Mouse (Mus musculus) kidney, postnatal 25 days (tissue): ENCODE results near the gene Adamtsl5.

Experiments used
- DNase-seq, 2 experiments: peaks; one replicate each; pipeline ENCODE4 v3.0.0; 2021; ENCODE audit warnings: mixed read lengths in 2 of 2

Gene Adamtsl5

DNA sequence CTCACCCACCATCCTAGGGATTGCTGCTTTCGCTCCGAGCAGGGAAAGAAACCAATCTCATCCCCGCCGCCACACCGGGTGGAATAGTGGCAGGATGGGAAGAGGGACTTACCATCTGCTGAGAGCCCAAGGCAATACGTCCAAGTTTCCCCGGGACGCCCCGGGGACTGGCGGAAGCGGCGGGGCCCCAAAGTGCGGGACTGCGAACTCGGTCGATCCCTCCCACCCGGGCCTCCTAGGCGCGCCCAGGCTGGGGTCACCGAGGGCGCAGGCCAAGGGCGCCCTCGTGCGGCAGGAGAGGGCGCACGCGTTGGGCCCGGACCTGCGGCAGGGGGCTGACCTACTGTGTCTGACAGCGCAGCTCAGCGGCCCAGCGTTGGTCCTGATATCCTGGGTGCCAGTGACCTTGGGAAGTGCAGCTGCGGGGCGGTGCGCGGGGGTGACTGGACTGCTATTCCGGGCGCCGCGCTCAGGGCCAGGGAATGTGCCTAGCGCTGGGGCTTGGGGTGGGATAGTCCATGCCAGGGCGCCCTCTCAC lies at the start of gene Adamtsl5:
Gene Adamtsl5 (minus strand): TSS at position 169 of the 538 bp plus-strand sequence.
- DNase-seq = peak; percentile 33 to 70

DNA sequence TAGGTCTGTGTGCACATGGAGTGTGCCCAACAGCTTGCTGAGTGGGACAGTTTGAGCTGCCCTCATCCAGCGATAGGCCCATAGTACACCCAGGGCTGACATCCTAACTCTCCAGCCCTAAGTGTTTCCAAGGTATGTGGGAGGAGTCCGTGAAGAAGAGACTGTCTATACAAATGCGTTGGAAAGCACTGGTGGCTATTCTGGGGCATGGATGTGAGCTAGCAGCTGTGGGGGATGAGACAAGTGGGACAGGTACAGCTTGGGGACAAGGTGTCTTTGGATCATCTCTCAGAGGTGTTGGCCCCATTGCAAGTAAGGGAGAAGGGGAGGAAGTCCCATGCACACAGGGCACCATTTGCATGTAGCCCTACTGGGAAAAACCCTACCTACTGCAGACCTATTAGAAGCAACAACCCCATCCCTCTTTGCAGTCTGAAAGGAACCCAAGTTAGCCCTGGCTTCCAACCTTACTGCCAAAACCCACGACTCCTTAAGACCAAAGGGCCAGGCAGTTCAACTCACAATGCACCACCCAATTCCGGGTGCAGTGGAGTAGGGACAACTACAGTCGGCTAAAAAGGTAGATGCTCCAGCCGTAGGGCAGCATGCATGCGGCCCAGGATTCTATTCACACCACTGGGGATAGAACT lies 49.4 kb upstream of the Adamtsl5 start:
- no peak for DNase-seq

DNA sequence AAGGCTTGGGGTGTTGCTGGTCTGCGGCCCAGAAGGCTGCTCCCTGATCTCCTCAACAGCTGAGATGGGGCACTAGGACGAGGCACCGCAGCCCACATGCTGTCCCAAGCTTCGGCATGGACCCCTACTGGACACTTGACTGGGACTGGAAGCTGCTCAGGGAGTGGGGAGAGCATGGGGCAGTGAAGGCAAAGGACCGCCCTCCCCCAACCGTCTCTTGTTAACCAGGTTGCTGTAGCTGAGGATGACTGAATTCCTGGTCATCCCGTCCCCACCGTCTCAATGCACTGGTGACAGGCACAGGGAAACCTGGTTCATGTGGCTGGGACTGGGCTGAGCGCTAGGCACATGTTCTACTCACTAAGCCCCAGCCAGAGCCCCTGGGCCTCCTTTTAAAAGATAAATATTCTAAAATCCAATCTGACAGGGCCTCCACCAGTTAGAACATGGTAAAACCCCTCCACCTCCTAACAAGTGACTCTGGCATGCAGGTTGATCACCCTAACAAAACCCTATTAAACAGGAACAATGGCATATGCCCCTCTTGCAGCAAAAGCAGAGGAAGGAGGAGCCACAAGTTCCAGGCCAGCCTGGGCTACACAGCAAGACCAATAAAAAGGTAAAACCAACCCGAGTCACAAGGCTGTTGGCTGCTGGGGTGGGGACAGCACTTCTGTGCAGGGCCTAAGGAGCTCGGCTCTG lies 48.8 kb upstream of the Adamtsl5 start:
- DNase-seq = no peak

DNA sequence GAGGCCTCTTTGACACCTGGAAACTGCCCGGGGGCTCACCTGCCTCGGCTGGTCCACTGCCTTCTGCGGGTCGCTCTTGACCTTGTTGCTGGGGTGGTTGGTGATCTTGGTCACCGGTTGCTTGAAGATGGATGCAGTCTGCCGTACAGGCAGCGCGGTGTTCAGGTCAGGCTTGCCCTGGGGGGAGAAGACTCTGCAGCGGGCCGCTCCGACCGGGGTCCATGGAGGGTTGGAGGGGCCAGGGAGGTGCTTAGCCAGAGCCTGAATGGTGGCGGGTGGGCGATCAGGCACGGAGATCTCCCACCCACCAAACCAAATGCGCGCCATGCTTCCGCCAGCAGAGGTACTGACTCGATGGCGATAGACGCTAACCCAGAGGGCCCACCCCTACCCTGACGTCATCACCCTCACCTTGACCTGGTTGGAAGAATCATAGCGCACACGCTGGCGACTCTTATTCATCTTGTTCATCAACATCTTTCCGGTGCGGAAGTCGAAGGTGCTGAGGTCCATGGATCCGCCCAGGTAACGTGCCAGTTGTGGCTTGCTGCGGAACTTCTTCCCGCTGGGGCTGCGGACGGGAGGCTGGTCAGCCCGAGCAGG lies 46.9 kb upstream of the Adamtsl5 start:
- no peak for DNase-seq

DNA sequence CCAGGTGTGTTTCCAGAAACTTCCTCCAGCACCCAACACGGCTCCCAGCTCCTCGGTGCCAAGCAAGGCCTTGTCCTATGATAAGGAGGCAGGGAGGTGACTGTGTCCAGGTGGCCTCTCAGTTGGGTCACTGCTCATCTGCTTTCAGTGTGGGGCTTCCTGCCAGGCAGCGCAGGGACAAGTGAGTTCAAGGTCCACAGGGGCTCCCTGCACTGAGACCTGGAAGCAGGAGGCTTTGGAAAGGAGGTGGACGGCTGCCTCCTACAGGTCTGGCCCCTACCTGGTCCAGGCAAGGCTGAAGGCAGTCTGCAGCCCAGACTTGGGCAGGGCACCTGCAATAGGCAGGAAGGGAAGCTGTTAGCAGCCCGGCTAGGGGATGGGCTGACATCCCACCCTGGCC lies 44.5 kb upstream of the Adamtsl5 start:
- peak; percentile 64 to 88 for DNase-seq

DNA sequence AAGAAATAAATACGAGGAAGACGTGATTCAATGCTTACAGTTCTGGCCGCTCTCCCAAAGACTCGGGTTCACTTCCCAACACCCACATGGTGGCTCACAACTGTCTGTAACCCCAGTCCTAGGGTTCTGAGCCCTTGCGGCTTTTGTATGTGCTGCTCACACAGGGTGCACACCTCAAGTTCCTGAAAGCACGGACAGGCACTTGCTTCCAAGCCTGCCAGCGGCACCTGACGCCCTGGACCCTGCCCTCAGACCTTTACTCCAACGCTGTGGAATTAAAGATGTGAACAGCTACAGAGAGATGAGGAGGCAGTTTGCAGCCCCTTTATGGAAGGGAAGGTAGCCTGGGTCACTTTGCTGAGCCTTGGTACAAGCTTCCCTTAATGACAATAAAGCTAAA lies 42.5 kb upstream of the Adamtsl5 start:
- peak; percentile 50 to 75 for DNase-seq

DNA sequence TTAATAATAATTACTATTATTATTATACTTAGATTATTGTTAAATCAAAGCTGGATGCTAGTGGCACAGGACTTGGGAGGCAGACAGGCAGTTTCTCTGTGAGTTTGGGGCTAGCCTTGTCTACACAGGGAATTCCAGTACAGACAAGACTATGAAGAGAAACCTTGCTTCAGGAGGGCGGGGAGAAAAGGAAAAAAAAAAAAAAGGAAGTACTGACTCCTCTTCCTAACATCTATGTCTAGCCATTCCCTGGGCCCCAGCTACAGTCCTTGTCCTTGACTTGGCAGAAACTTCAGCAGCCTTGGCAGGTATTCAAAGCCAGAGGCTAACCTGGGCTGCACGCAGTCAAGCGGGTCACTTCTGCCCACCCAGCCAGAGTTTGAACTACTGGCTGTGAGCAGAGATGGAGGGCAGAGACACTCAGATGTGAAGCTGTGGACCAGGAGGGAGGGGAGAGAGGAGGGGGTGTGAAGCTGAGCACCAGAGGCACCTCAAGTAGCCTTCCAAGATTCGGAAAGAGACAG lies 41.0 kb upstream of the Adamtsl5 start:
- DNase-seq = peak in 1 of 2 experiments; percentile 33

DNA sequence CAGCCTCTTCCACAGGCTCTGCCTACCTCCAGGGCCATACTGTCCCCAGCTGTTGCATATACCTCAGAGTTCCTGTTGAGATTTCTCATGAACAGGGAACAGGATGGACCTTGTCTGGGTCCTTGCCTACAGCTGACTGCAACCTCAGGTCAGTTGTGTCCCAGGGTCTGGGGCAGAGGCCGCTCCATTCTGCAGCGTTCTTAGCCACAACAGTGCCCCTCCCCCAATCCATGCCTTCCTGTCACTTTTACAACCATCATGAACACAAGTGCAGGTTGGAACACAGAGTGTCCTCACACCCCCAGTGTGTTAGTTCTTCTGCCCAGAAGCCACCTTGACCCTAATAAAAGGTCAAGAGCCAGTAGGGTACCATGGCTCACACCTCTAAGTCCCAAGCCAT lies 40.5 kb upstream of the Adamtsl5 start:
- no peak for DNase-seq

DNA sequence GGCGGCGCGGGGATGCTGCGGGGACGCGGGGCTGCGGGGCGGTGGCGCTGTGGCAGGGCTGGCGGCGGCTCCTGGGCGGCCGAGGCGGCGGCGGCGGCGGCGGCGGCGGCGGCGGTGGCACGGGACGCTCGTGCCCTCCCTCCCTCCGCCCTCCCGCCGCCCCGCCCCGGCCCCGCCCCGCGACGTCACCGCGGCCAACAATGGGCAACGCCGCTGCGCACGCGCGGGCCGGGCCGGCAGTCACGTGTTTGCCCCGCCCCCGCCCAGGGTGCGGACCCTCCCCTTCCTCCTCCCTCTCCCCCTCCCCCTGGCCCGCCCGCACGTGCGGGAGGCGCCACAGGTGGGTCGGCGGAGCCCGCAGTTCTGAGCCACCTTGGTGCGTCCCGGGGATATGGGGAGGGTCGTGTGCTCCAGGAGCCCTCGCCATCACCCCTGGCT lies 39.3 kb upstream of the Adamtsl5 start, which contains the start of gene Mex3d:
Gene Mex3d (minus strand): TSS at position 138 of the 438 bp plus-strand sequence.
- peak; percentile 92 to 94 for DNase-seq

DNA sequence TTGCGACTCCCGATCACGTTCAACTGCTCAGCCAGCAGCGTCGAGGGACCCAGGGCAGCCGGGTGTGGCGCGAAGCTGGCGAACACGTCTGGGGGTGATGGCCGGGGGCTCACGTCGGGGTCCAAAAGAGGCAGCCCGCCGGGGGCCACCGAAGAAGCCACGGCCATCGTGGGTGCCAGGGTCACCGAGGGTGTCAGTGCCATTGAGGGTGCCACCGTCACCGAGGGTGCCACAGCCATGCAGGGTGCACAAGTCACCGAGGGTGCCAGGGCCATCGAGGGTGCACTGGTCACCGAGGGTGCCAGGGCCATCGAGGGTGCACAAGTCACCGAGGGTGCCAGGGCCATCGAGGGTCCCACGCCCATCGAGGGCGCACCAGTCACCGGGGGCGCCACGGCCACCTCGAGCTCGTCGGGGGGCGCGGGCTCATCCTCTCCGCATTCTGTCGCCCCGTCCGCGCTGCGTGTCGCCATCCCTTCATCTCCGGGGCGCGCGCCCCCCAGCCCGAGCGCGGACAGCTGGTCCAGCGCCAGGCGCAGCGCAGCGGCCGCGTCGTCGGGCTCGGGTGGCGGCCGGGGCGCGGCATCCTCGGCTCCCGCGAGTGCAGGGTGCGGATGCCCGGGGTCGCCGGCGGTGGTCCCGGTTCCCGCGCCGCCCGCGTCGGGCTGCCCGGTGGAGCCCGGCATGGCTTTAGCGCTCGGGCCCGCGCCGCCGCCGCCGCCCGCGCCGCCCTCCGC lies 38.7 kb upstream of the Adamtsl5 start:
- no peak for DNase-seq

DNA sequence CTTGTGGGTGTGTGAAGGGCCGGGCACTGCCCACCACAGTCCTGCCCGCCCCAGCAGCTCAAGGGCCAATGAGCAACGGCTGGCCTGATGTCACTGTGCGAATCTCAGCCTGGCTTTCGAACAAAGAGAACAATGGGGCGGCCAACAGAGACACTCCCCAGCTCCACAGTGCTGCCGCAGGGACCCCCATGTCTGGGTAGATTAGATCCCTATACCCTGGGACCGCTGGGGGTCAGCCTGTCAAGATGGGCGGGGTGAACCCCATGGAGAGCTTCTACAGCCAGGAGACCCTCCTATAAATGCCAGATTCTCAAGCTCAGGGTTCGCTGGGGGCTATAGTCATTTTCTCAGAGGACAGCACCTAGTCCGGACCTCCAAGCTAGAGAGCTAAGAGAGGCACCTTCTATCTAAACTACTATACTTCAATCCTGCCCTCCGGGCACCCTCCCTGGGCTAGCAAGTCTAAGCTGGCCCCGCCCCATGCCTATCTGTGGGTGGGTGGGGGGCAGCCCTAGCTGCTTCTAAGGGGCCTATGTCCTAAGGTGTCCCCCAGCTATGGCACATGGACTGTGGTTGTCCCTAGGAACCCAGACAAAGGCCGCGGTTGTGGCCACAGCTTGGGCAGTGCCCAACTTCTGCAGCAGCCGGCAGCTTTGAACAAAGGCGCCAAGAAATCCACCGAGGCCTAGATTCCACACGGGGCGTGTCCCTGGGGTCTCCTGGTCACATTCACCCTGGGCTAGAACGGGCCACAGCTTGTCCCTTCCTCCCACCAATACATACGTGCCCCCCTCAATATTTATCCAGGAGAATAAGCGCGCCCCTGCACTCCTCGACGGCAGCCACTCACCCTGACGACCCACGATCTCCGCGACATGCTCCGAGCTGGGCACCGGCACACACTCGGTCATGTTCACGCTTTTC lies 37.9 kb upstream of the Adamtsl5 start:
- DNase-seq = no peak

DNA sequence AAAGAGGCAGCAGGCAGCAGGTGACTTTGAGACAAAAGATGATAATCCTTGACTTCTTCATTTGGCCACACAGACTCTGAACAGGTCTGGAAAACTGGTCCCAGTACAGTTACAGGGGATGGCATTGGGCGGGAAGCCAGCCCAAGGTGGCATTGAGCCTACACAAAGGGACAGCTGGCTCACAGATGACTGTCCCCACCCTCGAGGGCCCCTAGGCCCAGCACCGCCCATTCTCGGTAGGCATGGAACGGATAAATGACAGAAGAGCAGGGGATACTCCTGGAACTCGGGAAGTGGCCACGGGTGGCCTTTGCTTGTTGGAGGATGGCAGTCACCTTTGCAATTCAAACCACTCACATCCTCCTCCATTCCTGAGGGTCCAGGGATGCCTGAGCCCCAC lies 37.1 kb upstream of the Adamtsl5 start:
- no peak for DNase-seq

DNA sequence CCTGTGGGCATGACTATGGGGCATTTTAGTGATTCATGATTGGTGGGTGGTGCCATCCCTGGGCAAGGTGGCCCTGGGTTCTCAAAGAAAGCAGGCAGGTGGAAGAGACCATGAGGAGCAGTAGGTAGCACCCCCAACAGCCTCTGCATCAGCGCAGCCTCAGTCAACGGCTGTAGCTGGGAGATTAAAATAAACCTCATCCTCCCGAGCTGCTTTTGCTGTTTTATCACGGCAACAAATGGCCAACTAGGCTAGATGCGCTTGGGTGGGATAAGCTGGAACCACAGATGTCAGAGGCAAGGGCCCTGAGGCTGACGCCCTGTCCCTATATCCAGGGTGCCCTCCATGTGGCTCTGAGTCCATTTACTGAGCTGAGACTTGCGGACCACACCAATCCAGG lies 36.5 kb upstream of the Adamtsl5 start:
- no peak for DNase-seq

DNA sequence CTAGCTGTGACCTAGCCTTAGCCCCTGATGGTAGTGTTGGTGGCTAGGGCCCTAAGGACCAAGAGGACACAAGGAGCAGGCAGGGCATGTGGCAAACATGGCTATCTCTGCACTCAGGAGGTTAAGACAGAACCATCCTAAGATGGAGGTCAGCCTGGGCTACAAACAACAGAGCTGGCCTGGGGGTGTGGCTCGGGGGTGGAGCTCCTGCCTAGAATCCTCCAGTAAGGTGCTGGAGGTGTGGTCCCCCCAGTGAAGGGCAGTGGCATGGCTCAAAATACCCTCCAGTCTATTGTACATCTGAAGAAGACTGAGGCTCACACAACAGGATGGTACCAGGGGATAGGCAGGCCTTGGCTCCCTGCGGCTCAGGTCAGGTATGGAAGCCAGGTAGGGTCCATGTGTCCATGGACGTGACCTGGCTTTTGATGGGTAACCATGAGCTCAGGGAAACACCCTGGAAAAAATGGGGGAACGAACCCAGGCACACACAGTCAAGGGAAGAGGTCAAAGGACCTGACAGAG lies 36.0 kb upstream of the Adamtsl5 start:
- no peak for DNase-seq

DNA sequence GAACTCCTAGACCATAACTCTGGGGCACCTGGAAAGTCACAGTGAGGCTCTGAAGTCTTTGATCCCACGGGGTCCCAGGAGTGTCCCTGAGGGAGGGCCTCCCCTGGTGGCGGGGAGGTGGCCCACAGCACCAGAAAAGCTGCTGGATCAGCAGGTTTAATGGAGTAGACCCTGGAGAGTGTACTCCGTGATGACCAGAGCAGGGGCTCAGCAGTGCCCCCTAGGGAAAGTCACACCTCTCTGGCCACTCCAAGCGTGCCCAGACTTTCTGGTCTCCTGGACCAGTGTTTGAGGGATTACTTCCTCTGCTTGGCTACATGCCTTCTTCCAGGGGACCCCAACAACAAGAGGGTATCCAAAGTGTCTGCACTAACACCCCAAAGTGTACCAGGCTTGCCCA lies 35.2 kb upstream of the Adamtsl5 start:
- peak in 1 of 2 experiments; percentile 32 for DNase-seq

DNA sequence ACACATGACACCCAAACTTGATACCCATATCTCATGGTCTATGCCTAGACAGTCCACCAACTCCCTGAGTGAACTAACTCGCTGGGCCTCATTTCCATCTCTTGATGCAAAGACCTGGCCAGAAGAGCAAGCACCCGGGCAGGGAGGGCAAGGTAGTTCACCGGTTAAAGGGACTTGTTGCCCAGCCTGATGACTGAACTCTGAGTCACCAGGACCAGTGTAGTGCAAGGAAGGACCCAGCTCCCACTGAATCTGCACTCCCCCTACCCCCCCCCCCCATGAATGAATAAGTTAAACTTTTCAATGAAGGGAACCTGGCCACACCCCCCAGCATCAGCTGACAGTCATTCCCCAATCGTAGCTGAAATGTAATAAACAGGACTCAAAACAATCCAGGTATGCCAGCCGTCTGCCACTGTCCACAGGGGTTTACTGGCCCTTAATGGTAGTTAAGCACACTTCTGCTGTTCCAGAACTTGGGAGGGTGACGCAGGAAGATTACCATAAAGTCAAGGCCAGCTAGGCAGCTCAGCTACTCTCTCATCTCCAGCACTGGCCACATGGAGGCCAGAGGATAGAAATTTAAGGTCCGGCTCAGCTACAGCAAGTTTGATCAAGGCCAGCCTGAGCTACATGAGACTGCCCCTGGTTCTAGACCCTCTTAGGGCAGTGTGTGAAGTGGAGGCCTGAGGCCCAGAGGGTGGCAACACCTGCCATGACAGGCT lies 34.6 kb upstream of the Adamtsl5 start:
- no peak for DNase-seq

DNA sequence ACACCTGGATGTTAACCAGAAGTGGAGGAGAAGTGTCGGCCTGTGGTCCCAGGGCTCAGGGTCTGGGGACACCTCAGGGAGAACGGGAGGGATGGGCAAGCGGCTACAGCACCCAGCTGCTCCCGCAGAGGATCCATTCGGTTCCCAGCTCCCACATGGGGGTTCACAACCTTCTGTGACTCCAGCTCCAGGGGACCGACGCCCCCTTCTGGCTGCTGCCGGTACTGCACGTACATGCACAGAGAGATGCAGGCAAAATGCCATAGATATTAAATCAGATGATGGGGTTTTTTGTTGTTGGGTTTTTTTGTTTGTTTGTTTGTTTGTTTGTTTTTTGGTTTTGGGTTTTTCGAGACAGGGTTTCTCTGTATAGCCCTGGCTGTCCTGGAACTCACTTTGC lies 29.5 kb upstream of the Adamtsl5 start:
- peak in 1 of 2 experiments; percentile 56 for DNase-seq

DNA sequence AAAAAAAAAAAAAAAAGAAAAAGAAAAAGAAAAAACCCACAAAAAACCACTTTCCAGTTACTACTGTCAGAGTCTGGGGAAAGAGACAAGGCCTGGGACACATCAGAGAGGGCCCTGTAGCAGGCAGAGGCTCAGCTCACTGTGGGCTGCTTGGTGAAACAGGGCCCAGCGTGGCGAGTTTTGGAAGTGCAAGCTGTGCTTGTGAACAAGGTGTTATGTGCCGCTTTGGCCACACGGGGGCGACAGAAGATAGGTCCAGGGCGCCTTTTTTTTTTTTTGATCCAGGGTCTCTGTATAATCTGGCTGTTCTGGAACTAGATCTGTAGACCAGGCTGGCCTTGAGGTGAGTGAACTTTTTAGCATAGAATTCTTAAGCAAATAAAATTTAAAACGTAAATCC lies 27.9 kb upstream of the Adamtsl5 start:
- peak; percentile 92 to 97 for DNase-seq

DNA sequence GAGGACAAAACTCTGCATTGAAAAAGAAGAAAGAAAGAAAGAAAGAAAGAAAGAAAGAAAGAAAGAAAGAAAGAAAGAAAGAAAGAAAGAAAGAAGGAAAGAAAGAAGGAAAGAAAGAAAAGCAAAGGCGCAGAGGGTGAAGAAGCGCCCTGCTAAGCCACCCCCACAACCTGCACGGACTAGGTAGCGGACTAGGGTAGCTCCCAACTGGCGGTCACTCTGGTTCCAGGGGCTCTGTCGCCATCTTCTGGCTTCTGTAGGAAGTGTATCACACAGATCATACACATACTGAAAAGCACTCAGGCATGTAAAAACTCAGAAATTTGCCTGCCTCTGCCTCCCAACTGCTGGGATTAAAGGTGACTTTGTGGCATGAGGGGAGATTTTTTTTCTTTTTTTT lies 25.9 kb upstream of the Adamtsl5 start:
- peak; percentile 86 to 91 for DNase-seq

DNA sequence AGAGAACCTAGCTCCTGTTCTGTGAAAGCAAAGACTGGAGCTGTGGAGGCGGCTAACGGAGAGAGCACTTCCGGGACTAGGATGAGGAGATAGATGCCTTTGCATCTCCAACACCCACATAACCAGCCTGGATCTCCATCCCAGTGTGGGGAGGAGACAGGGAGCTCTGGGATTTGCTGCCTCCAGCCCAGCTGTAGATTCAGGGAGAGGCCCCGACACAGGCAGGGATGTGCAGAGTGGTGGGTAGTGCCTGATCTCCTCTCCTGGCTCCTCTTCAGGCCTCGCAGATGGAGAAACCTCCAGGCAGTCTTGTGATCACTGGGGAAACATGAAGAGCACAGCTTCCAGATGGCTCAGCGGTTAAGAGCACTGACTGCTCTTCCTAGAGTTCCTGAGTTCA lies 24.5 kb upstream of the Adamtsl5 start:
- no peak for DNase-seq

DNA sequence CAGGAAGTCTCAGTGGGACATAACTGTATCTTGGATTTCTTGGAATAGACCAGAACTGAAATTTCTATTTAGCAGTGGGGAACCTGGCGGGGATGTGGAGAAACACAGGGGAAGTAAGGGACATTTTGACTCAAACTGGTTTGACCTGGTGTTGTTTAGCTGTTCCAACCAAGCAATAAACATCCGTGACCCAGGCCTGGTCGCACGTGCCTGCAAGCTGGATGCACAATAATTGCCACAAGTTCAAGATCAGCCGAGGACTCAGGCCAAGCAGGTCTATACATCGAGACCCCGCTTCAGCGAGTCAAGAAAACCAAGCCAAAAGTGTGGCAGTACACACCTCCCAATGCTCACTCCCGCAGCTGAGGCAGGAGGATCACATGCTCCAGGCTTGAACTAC lies 23.8 kb upstream of the Adamtsl5 start:
- no peak for DNase-seq
